Mouse (Mus musculus): ENCODE measurements around the gene Eipr1.
"Not testable (repeated sequence)": the region's sequence is repeated elsewhere in the genome, so short reads cannot be mapped to it uniquely, and the experiment has no call there.

The Eipr1 gene

DNA sequence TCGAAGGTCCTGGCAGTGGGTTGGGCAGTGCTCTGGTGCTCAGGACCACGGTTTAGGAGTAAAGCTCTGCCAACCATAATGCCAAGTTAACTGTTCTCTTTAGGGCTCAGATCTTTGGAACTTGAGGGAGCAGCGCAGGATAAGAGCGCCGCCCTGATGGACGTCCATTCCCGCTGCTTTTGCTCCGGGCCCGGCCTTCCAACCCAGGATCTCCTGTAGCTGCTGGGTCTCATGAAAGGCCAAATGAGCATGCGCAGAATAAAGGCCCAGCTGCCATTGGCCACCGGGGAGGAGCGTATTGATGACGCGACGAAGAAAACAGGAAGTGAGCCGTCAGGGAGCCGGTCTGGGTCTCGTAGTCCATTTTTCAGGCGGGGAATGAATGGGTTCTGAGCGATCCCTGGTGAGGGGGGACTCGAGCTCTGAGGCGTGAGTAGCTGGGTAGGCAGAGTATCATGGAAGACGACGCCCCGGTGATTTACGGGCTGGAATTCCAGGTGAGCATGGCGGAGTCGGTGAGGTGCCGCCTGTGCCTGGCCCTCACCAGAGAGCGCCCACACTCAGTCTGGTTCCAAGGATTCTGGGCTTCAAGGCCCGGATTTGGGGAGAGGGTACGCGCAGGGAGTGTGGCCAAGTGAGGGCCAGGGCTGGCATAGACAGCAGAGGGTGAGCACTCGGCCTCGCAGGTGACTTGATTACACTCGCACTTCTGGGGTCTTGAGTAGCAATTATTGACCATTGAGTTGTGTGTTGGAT lies at the start of gene Eipr1:
TSS of gene Eipr1 (plus strand) at position 296 of the 756 bp plus-strand sequence.
- peak; percentile 100 for DNase-seq

- no peak for DNase-seq
Measured at GRCm38 (mm10) chr12:28704381-28704780, 47.2 kb upstream of the Eipr1 start.

- no peak for DNase-seq
Measured at GRCm38 (mm10) chr12:28705204-28705603, 46.4 kb upstream of the Eipr1 start.

DNA sequence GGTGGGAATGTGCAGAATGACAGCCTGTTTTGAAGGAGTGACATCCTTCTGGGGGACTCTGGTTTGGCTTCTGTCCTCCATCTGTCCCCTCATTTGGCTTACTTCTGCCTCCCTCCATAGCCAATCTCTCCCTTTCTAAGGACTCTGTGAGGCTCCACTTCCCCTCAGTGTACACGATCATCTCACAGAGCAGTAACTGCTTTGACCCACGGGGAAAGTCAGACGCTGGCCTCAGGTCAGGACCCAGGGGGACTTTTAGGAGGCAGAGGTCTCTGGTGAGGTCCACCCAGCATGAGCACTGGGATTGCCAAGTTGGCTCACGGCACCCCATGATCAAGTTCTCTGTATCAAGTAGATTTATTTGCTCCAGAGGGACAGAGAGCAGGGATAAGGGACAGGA lies 43.4 kb upstream of the Eipr1 start:
- DNase-seq: no peak

DNA sequence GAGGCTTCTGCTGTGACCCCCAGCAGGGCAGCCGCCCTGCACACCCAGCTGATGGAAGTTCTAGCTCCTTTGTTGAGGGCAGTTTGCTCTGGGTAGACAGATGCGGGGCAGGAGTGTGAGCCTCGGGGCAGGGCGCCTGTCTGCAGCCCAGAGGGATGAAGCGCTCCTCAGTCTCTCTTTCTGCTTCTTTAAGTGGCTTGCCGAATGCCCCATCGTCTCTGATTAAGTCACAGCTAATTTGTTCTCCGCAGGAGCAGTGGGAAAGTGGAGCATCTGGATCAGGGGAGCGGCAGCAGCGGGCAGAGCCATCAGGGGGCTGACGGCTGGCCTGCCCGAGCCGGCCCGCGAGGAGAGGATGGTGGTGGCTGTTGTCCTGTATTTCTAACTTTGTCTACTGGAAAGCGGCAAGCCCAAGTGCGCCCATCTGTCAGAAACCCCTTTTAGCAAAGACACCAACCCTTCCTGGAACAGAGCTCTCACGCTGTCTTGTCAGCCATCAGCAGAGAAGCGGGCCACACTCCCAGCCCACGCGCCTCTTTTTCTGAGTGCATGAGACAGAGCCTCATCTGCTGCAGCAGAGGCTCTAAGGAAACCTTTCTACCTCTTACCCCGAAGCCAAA lies 40.9 kb upstream of the Eipr1 start:
- DNase-seq: no peak

GRCm38 (mm10) chr12:28714822-28715632 lies 36.6 kb upstream of the Eipr1 start:
- DNase-seq: no peak

- no peak for DNase-seq
Measured at GRCm38 (mm10) chr12:28717066-28717465, 34.5 kb upstream of the Eipr1 start.

- DNase-seq: no peak
Measured at GRCm38 (mm10) chr12:28718106-28718505, 33.5 kb upstream of the Eipr1 start.

GRCm38 (mm10) chr12:28724366-28724765 lies 27.2 kb upstream of the Eipr1 start:
- no peak for DNase-seq

- no peak for DNase-seq
Measured at GRCm38 (mm10) chr12:28726204-28726603, 25.4 kb upstream of the Eipr1 start.

DNA sequence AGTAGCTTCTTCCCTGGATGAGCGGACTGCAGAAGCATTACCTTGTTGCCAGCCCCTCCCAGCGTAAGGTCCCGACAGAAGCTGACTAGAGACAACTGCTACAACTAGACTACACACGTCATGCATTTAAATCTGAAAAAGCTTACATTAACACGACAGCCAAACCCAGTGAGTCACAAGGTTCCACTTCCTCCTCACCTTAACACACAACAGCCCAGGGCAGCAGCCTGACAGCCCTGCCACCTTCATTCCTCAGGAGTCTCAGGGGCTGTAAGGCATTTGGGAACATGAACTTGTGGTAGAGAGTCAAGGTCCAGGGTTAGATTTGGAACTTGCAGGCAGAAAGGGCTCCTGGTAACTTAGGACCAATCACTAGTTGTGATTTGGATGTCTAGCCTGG lies 24.5 kb upstream of the Eipr1 start:
- DNase-seq: no peak

DNA sequence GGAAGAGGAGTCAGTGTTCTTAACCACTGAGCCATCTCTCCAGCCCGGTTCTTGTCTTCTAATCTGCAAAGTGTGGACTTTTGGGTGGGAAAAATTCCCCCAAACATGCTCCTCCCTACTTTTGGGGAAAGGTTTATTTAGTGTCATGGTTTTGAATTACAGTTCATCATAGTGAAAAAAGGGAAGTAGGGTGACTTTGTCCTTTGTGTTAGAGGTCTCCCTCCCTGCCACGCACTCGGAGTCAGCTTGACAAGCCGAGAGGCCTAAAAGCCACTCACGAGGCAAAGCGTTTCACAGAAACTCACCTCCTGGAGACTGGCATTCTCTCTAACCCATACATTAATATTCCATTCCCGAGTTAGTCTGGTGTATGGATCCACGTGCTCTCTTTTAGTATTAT lies 19.0 kb upstream of the Eipr1 start:
- no peak for DNase-seq

GRCm38 (mm10) chr12:28733520-28734245 lies 17.9 kb upstream of the Eipr1 start:
- not testable (repeated sequence) for DNase-seq

DNA sequence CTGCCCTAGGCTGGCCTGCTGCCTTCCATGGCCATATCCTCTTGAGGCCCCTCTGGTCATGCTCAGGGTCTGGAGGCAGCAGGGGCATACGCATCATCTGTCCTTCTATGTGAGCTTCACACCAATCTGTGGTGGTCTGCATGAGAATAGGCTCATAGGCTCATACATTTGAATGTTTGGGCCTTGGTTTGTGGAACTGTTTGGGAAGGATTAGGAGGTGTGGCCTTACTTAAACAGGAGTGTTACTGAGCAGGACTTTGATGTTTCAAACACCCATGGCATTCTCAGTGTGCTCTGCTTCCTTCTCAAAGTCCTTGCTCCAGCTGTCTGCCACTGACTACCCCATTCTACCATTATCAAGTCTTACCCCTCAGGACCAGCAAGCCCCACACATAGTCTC lies 17.3 kb upstream of the Eipr1 start:
- DNase-seq: no peak

GRCm38 (mm10) chr12:28735293-28735692 lies 16.3 kb upstream of the Eipr1 start:
- no peak for DNase-seq

GRCm38 (mm10) chr12:28743328-28743727 lies 8.3 kb upstream of the Eipr1 start:
- no peak for DNase-seq

DNA sequence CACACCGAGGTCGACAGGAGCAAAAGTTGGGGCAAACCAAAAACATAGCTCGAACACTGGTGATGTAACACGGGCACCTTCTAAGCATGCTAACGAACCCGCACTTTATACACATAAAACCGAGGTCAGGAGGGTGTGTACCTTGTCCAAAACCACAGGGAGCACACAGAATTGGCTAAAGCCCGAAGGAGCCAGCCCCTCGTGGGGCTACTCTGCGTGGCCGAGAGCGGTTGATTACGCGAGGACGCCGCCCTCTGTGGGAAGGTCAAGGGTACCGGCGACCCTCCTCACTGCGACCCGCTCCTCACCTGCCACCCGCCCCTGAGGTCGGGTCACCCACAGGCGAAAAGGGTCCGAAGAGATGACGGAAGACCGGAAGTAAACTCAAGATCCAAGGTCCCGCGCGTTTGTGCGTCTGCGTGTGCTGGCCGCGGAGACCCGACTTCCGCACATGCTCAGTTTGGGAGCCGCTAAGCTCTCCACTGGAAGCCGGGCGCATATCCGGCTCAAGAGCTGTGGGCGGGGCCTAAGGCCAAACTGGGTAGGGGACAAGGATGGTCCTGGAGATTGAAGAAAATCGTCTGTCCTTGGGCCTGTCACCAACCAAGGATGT lies 1.5 kb upstream of the Eipr1 start, which contains the start of gene Trappc12:
TSS of gene Trappc12 (minus strand) at position 452 of the 613 bp plus-strand sequence.
- DNase-seq: peak; percentile 99

- no peak for DNase-seq
Measured at GRCm38 (mm10) chr12:28750876-28751275, 727 bp upstream of the Eipr1 start.

- no peak for DNase-seq
Measured at GRCm38 (mm10) chr12:28756019-28756418, 4.4 kb downstream of the Eipr1 start.

DNA sequence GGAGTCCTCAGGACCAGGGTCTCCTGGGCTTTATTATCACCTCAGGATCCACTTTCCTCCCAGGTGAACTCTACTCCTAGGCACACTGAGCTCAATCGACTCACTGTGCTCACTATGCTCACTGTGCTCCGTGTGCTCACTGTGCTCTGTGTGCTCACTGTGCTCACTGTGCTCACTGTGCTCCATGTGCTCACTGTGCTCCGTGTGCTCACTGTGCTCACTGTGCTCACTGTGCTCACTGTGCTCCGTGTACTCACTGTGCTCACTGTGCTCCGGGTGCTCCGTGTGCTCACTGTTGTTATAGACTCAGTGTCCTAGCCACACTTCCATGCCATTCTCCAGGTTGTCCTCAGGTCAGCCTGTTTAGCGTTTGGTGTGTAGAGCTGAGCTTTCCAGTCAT lies 18.4 kb downstream of the Eipr1 start:
- DNase-seq: no peak

- no peak for DNase-seq
Measured at GRCm38 (mm10) chr12:28773815-28774214, 22.2 kb downstream of the Eipr1 start.

GRCm38 (mm10) chr12:28775120-28775519 lies 23.5 kb downstream of the Eipr1 start:
- no peak for DNase-seq

- DNase-seq: no peak
Measured at GRCm38 (mm10) chr12:28775627-28776026, 24.0 kb downstream of the Eipr1 start.

All from heart, adult 11 months (tissue).